Mouse (Mus musculus): ENCODE measurements around the gene Cplx3.

Cplx3 gene

DNA sequence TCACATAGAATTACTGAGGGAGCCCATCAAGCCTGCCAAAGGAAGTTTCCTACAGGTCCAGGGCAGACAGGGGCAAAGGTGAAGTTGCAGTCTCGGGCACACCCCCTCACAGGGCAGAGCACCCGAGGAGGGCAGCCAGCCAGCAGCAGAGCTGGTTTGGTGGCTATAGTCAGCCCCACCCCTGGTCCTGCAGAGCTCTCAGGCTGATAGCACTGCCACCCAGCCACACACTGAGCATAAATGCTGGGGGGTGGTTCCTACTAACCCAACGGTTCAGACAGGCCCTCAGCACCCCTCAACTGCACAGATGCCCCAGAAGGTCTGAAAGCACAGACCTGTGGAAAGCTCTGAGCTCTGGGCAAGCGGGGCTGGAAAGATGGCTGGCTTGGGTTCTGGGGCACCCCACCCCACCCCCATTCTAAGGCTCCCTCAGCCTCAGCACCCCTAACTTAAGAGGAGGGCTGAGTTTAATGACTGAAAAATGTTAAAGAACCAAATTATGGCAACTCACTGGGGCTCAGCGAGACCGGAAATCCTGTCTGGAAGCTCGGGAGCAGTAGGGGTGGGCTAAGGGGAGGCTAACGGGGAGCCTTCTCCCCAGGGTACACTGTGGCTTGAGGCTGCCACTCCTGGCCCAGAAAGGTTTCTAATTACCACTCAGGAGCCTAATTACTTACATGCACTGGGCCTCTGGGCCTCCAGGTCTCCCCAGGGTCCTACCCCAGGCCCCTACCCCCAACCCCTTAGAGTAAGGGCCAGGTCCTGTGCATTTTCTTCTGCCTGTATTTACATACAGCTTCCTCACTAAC lies 32.8 kb upstream of the Cplx3 start:
- DNase-seq (ENCODE audit: low spot score in 2 of 2): peak; percentile 65 to 73

GRCm38 (mm10) chr9:57637741-57638322 lies 31.8 kb upstream of the Cplx3 start:
- peak in 1 of 2 experiments; percentile 58 for DNase-seq (ENCODE audit: low spot score in 2 of 2)

GRCm38 (mm10) chr9:57637272-57637671 lies 31.2 kb upstream of the Cplx3 start:
- DNase-seq (ENCODE audit: low spot score in 2 of 2): no peak

- DNase-seq (ENCODE audit: low spot score in 2 of 2): peak in 1 of 2 experiments; percentile 49
Observed at GRCm38 (mm10) chr9:57633481-57634024, 27.5 kb upstream of the Cplx3 start.

- peak; percentile 72 to 82 for DNase-seq (ENCODE audit: low spot score in 2 of 2)
Observed at GRCm38 (mm10) chr9:57629118-57629874, 23.2 kb upstream of the Cplx3 start.

- DNase-seq (ENCODE audit: low spot score in 2 of 2): no peak
Observed at GRCm38 (mm10) chr9:57628717-57629116, 22.6 kb upstream of the Cplx3 start.

- DNase-seq (ENCODE audit: low spot score in 2 of 2): no peak
Observed at GRCm38 (mm10) chr9:57627892-57628291, 21.8 kb upstream of the Cplx3 start.

DNA sequence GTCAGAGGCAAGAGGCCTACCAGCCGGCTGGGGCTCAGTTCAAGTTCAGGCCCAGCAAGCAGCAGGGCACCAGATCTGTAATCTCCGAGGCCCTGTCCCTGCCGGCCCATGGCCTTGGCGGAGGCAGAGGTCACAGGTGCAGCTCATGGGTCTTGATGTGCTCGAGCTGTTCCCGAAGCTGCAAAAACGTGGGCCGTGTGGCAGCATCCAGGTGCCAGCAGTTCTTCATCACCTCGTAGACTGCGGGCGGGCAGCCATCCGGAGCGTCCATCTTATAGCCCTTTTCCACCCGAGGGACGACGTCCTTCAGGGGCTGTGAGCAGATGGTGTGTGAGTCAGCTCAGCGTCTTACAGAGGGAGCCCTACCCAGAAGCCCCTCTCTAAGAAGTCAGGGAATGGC lies 21.1 kb upstream of the Cplx3 start:
- DNase-seq (ENCODE audit: low spot score in 2 of 2): no peak

DNA sequence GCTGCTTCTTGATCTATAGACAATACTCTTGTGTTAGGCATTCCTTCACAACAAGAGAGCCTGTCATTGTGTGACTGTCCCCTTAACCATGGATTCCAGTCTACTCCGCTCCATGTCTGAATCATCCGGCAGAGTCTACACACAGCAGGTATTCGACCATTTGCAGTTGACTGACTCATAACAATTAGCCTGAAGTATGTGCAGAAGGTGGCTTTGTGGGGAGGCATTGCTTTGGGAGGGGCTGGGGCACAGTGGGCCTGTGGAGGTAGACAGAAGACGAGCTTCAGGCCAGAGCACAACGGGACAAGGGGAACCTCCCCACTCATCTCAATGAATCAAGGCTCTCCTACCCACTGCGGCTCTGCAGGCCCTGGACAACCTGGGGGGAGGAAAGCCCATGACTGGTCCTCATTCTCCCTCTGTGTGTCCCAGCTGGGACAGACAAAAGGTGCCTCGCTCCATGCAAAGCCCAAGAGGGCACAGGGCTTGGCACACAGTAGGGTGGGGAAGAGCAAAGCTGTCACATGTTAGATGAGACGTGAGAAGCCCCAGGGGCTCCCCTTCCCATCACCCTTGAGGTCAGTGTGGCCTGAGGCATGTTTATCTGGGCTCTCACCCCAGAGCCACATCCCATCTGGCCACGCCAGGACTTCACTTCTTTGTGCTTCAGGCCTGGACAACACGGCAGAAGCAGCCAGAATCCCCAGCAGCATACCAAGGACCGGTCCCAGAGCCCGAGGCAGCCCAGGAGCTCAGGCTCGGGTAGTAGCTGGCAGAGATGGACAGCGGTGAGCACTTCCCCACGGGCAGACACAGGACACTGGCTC lies 19.8 kb upstream of the Cplx3 start:
- no peak for DNase-seq (ENCODE audit: low spot score in 2 of 2)

DNA sequence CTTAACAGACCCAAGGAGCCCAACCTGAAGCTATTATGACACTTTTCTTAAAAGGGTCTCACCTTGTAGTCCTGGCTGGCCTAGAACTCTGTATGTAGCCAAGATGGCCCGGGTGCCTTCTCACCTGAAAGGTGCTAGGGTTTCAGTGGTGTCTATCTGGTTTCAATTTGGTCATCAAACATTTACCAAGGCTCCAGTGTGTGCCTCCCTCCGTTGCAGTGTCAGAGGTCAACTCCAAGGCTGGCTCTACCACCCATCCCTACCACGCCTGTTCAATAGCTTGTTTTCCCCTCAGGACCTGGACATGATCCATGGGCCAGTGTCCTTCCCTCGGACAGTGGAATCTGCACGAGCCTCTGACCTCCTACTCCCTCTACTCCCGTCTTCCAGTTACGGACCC lies 18.2 kb upstream of the Cplx3 start:
- DNase-seq (ENCODE audit: low spot score in 2 of 2): no peak

DNA sequence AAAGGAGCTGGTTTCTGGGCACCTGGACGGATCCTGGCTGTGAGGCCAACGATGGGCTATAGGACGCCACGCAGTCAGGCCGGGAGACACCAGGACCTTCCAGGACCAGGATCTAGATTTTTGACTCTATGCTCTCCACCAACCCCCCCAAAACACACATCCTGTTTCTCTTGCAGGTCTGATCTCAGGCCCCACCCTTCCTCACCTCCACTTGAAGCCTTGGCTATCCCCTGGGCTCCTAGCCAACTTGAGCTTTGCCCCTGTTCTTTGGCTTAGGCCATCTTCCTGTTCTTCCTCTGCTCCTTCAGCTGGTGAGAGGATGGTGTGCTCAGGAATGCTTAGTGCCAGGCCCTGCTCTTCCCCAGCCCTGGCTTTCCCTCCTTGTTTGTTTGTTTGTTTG lies 14.6 kb upstream of the Cplx3 start, which contains the start of gene Lman1l:
TSS of gene Lman1l (minus strand) at position 101 of the 400 bp plus-strand sequence.
- no peak for DNase-seq (ENCODE audit: low spot score in 2 of 2)

DNA sequence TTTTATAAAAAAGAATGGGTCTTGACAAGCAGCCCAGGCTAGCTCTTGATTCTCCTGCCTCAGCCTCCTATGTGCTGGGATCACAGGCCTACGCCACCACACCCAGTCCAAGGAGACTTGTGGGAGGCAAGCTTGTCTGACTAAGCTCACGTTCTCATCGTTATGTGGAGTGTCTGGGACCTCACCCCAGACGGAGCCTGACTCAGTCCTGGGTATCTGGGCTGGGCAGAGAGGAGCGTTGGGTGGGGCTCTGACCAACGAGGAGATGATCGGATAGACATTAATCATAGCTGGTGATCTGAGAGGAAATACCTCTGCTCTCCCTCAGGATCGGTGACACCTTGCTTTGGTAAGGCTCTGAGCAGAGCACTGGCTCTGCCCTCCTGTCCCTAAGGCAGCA lies 12.8 kb upstream of the Cplx3 start:
- no peak for DNase-seq (ENCODE audit: low spot score in 2 of 2)

DNA sequence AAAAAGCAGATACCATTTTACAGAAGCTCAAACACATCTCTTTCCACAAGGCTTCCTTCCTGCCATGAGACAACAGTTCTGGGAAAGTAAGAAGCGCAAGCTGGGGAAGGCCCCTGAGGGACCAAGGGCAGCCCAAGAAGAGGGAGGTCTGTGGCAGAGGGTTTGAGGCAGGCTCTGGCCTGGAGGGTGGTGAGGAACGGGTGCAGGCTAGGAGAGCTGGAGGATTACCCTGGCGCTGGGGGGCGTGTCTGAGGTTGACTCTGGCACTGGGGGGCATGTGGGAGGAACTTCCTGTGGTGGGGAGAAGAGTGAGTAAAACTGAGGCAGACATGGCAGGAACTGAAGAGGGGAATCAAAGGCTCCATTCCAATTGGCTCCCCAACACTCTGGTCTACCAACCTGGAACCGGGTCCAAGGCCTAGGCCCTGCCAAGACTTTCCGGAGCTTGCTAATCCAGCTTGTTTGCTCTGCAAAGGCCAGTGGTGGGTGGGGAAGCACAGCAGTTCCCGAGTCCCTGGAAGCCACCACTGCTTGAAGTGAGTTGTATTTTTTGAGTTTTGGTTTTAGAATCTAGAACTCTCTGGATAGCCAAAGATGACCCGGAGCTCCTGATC lies 11.6 kb upstream of the Cplx3 start:
- DNase-seq (ENCODE audit: low spot score in 2 of 2): no peak

- no peak for DNase-seq (ENCODE audit: low spot score in 2 of 2)
Observed at GRCm38 (mm10) chr9:57614786-57615185, 8.7 kb upstream of the Cplx3 start.

- no peak for DNase-seq (ENCODE audit: low spot score in 2 of 2)
Observed at GRCm38 (mm10) chr9:57613975-57614374, 7.9 kb upstream of the Cplx3 start.

- no peak for DNase-seq (ENCODE audit: low spot score in 2 of 2)
Observed at GRCm38 (mm10) chr9:57612587-57612986, 6.5 kb upstream of the Cplx3 start.

DNA sequence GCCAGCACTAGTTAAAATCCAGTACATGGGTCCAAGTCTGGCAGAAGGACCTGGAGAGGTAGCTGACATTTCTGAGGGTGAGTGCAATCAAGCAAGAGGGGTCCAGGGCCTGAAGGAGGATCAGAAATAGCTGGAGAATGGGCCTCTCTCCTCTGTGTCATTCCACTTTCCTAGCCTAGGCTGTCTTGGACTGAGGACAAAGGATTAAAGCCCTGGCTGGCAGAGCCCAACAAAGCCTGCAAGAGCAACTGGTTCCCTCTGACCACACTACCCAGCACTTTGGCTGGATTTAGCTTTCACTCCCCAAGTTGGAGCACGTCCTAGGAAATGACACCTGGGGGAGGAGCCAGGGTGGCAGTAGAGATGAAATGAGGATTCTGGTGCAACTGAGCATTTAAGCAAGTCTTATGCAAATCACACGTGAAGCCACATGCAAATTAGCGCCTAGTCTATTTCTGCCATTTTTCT lies 4.3 kb upstream of the Cplx3 start:
- no peak for DNase-seq (ENCODE audit: low spot score in 2 of 2)

- no peak for DNase-seq (ENCODE audit: low spot score in 2 of 2)
Observed at GRCm38 (mm10) chr9:57609803-57610202, 3.7 kb upstream of the Cplx3 start.

DNA sequence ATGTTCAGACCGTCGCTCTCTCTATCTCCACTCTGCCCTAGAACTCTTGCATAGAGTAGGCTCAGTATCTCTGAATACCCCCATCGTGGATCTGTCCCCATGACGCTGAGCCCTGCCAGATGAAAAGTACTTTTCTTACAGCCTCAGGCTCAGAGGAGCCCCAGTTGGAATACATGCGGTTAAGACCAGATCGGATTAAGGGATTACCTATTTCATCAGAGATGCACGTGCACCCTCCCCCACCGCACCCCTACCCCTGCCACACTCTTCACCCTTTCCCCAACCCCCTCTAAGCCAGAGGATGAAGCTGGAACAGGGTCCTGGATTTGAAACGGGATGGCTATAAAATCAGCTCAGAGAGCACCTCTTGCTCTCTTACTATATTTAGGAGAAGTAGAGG lies 578 bp downstream of the Cplx3 start:
- DNase-seq (ENCODE audit: low spot score in 2 of 2): no peak

DNA sequence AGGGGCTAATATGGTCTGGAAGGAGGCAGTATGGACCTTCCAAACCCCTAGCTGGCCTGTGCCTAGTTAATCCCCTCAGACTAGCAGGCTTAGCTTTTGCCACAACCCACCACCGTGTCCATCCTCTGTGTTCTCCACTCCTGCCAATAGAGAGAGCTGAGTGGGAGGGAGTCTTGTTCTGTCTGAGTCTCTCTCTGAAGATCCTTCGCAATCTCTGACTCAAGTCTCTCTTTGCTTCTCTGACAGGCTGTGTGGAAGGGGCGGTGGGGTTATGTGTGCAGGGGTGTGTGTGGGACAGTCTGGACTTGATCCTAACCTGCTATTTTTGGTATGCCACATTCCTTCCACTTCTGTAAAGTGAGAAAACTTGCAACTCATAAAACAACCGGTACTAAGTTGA lies 1.2 kb downstream of the Cplx3 start:
- no peak for DNase-seq (ENCODE audit: low spot score in 2 of 2)

DNA sequence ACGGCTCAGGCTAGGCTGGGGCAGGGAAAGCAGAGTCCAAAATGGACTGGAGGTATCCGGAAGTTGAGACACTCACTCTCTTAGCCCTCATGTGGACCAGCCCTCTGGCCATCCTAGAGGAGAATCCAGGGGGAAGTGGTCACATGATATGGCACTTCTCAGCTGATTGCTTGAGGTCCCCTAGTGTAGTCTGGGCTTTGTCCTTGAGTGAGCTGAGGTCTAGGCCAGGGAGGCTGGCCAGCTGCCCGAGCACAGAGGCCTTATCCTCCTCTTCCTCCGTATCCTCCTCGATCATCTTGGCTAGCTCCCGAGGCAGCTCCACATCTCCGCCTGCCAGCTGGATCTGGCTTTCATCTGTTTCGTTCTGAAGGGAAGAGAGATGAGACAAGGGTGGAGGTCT lies 4.0 kb downstream of the Cplx3 start:
- DNase-seq (ENCODE audit: low spot score in 2 of 2): no peak
